Mouse (Mus musculus): ENCODE results near the gene 3110040M04Rik.

GRCm38 (mm10) chr1:151220098-151220497, 16.2 kb downstream of the 3110040M04Rik start:
- no peak for TF ChIP-seq MAFK (IDR thresholded peaks at IDR 0.05; ENCODE audit: insufficient read depth, low read depth, low read length)
- no peak for TF ChIP-seq HCFC1 (IDR thresholded peaks at IDR 0.05; ENCODE audit: borderline replicate concordance, insufficient read depth, low read length)
- no peak for TF ChIP-seq CHD2 (IDR thresholded peaks at IDR 0.05; ENCODE audit: low read depth, low read length)
- TF ChIP-seq ZC3H11A (IDR thresholded peaks at IDR 0.05; ENCODE audit: borderline replicate concordance, low read depth, low read length): no peak
- TF ChIP-seq ZNF384 (IDR thresholded peaks at IDR 0.05; ENCODE audit: low read depth, low read length): no peak

Measured in ES-E14 (cell line).